Mouse (Mus musculus): ENCODE measurements around the gene Klf7. TPM values are rescaled to one million over a fixed set of nuclear protein-coding genes. Genes with fewer than 3 reads are reported as not detected.

The Klf7 gene
- polyA plus RNA-seq (2012; rRNA removed), result 12.7 and 15.1 TPM in 2 replicates

GRCm38 (mm10) chr1:64121559-64122465, at the start of gene Klf7:
Klf7 (minus strand) TSS chr1:64122282.

